Mouse (Mus musculus) lung, embryonic 14.5 days (tissue): Measurements from ENCODE around the gene Prss48. TPM values are rescaled to one million over a fixed set of nuclear protein-coding genes. Genes with fewer than 3 reads are reported as not detected.
A peak's percentile ranks its signal among the peaks of the same experiment; 100 is the strongest.

Experiments used
- ATAC-seq: fragments of 200-750 bp; cut with Nextera tagmentation; 2 replicates; pipeline ENCODE4 v1.8.0; 2017; ENCODE audit warnings: mild to moderate bottlenecking, moderate TSS enrichment, moderate library complexity; ENCODE audit not compliant: insufficient read depth
- DNase-seq: peaks from one replicate; pipeline ENCODE4 v3.0.0-alpha.2; 2015
- H3K27ac ChIP-seq: fragments of 300-500 bp; sonication (generic); 2 replicates; pipeline ENCODE4 v1.5.1; 2014; ENCODE audit warnings: low read depth, mild to moderate bottlenecking, moderate library complexity
- H3K27me3 ChIP-seq: fragments of 300-500 bp; sonication (generic); 2 replicates; pipeline ENCODE4 v1.6.1; 2014; ENCODE audit warnings: low read length, control low read depth; ENCODE audit not compliant: insufficient read depth
- H3K36me3 ChIP-seq: fragments of 300-500 bp; sonication (generic); 2 replicates; pipeline ENCODE4 v1.6.1; 2014; ENCODE audit warnings: control low read depth; ENCODE audit not compliant: insufficient read depth
- H3K4me1 ChIP-seq: fragments of 300-500 bp; sonication (generic); 2 replicates; pipeline ENCODE4 v1.6.1; 2014; ENCODE audit warnings: antibody characterized with exemption, control low read depth; ENCODE audit not compliant: insufficient read depth
- H3K4me2 ChIP-seq: fragments of 300-500 bp; sonication (generic); 2 replicates; pipeline ENCODE4 v1.6.1; 2014; ENCODE audit warnings: mild to moderate bottlenecking
- H3K4me3 ChIP-seq: fragments of 300-500 bp; sonication (generic); 2 replicates; pipeline ENCODE4 v1.5.1; 2014; ENCODE audit warnings: low read depth, low read length
- H3K9ac ChIP-seq: fragments of 300-500 bp; sonication (generic); 2 replicates; pipeline ENCODE4 v1.6.1; 2014
- H3K9me3 ChIP-seq: fragments of 300-500 bp; sonication (generic); 2 replicates; pipeline ENCODE4 v1.6.1; 2016; ENCODE audit warnings: low read depth, low read length, control low read depth
- CTCF ChIP-seq: IDR thresholded peaks from 2 replicates; pipeline ENCODE4 v1.5.1; 2016; ENCODE audit warnings: antibody characterized with exemption, low read depth
- WGBS: fragments of 180-500 bp; shearing (Covaris S2); extraction: QIAGEN DNeasy Blood & Tissue Kit; methylation state at CpG from one replicate; pipeline ENCODE4 v1.1.7; 2014; 5-methylcytosine and 5-hydroxymethylcytosine counted together
- polyA plus RNA-seq: library from polyadenylated mRNA; unstranded; fragments of >200 nt; fragmentation: Nextera tagmentation; extraction: Ambion mirVana; gene quantifications from 2 replicates; pipeline ENCODE4 v1.2.1, GENCODE M21; 2014

The Prss48 gene
- polyA plus RNA-seq, 1 experiment from 2014 or later = 0.46 TPM

GRCm38 (mm10) chr3:86004751-86005150, 2.5 kb upstream of the Prss48 start:
- no peak overlapping the region for H3K4me2 ChIP-seq
- ATAC-seq = no peak
- no peak for TF ChIP-seq CTCF
- WGBS = 91% methylated on average over 10 of the region's 10 CpGs
- no peaks in the 10 kb centered on the region for H3K4me1 ChIP-seq
- H3K27me3 ChIP-seq = no peaks in the 10 kb centered on the region
- H3K36me3 ChIP-seq = no peaks in the 10 kb centered on the region
- no peak overlapping the region for H3K4me3 ChIP-seq
- H3K9me3 ChIP-seq = no peaks in the 10 kb centered on the region
- no peak overlapping the region for H3K27ac ChIP-seq
- no peak for DNase-seq
- no peak overlapping the region for H3K9ac ChIP-seq

DNA sequence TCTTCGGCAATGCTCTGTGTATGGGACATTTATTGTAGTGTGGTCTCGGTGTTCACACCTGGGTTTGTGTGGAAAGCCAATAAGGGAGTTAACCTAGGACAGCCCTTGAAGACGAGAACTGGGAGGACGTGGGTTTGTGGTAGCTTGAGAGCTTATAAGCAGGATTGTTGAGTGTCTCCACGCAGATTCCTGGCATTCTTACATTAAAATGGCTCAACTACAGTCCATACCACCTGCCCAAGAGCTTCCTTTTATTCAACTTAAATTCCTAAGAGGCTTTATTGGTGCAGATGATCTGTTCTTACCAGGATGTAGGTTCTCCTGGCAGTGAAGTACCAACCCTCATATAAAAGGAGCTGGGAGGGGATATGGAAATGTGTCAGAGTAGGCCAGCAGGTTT, 649 bp upstream of the Prss48 start:
- Histone ChIP-seq H3K4me1 (no peaks in the 10 kb centered on the region), H3K4me3 (no peak overlapping the region), H3K9ac (no peak overlapping the region), H3K4me2 (no peak overlapping the region), H3K36me3 (no peaks in the 10 kb centered on the region), H3K27me3 (no peaks in the 10 kb centered on the region), H3K9me3 (no peaks in the 10 kb centered on the region), H3K27ac (0 out of 2 replicates have a peak overlapping the region, but pooled peaks have one; percentile 40)
- 60% methylated on average over 5 of the region's 5 CpGs for WGBS
- ATAC-seq = no peak
- DNase-seq = peak; percentile 15
- TF ChIP-seq CTCF = no peak

DNA sequence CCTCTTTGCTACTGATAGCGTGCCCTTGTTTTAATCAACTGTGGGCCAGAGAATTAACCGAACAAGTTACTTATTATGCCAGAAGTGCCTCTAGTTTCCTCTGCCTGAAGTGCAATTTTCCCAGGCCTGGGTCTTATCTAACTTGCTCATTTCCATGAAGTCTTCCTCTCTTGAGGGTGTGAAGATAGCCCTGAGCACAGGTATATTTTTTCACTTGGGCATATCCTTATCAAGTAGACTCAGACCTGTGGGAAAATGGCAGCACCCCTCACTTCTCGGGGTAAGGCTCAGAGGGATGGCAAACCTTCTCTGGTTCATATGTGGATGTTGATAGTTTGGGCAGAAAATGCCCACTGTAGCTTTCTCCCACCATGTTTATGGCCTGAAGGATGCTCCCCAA, 1.0 kb downstream of the Prss48 start:
- no peaks in the 10 kb centered on the region for H3K36me3 ChIP-seq
- H3K9ac ChIP-seq = no peak overlapping the region
- no peaks in the 10 kb centered on the region for H3K4me1 ChIP-seq
- no peak overlapping the region for H3K4me2 ChIP-seq
- no peaks in the 10 kb centered on the region for H3K27me3 ChIP-seq
- DNase-seq (no peak), ATAC-seq (no peak)
- 80% methylated on average over 3 of the region's 3 CpGs for WGBS
- H3K4me3 ChIP-seq = no peak overlapping the region
- TF ChIP-seq CTCF = no peak
- H3K27ac ChIP-seq = no peak overlapping the region
- H3K9me3 ChIP-seq = no peaks in the 10 kb centered on the region

- no peak overlapping the region for H3K27ac ChIP-seq
- WGBS = 76% methylated on average over 4 of the region's 4 CpGs
Measured at GRCm38 (mm10) chr3:85994645-85995044, 7.6 kb downstream of the Prss48 start.

DNA sequence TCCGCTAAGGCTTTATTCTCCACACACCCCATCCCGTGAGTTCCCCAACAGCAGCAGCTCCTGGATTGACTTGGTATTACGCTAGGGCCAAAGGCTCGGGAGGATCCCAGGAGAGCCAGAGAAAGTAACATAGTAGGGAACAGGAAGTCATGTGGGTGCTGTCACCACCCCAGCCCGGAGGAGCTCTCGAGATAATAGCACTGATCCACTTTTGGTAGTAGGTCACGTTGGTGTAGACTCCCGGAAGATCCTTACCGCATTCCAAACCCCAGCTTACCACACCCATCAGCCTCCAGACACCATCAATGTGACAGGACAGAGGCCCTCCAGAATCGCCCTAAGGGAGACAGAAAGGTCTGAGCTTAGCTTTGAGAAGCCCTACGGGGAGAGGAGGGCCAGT, 8.5 kb downstream of the Prss48 start:
- ATAC-seq (no peak), DNase-seq (no peak)
- Histone ChIP-seq H3K4me2 (no peak overlapping the region), H3K4me3 (no peak overlapping the region), H3K27me3 (no peaks in the 10 kb centered on the region), H3K36me3 (no peaks in the 10 kb centered on the region), H3K9ac (no peak overlapping the region), H3K4me1 (no peaks in the 10 kb centered on the region), H3K9me3 (no peaks in the 10 kb centered on the region), H3K27ac (no peak overlapping the region)
- WGBS = 66% methylated on average over 11 of the region's 11 CpGs
- no peak for TF ChIP-seq CTCF

More at GRCm38 (mm10) chr3:85994645-85995044, 7.6 kb downstream of the Prss48 start:
- H3K9me3 ChIP-seq = no peaks in the 10 kb centered on the region
- DNase-seq = no peak
- ATAC-seq = no peak
- no peak overlapping the region for H3K4me3 ChIP-seq
- no peak for TF ChIP-seq CTCF
- H3K4me1 ChIP-seq = no peaks in the 10 kb centered on the region
- no peaks in the 10 kb centered on the region for H3K27me3 ChIP-seq
- H3K4me2 ChIP-seq = no peak overlapping the region
- no peaks in the 10 kb centered on the region for H3K36me3 ChIP-seq
- H3K9ac ChIP-seq = no peak overlapping the region

GRCm38 (mm10) chr3:85991802-85992156, 10.5 kb downstream of the Prss48 start:
- Histone ChIP-seq H3K27me3 (no peaks in the 10 kb centered on the region), H3K4me1 (no peaks in the 10 kb centered on the region), H3K4me3 (no peak overlapping the region), H3K4me2 (no peak overlapping the region), H3K9me3 (no peaks in the 10 kb centered on the region), H3K27ac (no peak overlapping the region), H3K9ac (no peak overlapping the region), H3K36me3 (no peaks in the 10 kb centered on the region)
- no peak for DNase-seq
- no peak for ATAC-seq
- 52% methylated on average over 5 of the region's 5 CpGs for WGBS
- TF ChIP-seq CTCF = no peak

DNA sequence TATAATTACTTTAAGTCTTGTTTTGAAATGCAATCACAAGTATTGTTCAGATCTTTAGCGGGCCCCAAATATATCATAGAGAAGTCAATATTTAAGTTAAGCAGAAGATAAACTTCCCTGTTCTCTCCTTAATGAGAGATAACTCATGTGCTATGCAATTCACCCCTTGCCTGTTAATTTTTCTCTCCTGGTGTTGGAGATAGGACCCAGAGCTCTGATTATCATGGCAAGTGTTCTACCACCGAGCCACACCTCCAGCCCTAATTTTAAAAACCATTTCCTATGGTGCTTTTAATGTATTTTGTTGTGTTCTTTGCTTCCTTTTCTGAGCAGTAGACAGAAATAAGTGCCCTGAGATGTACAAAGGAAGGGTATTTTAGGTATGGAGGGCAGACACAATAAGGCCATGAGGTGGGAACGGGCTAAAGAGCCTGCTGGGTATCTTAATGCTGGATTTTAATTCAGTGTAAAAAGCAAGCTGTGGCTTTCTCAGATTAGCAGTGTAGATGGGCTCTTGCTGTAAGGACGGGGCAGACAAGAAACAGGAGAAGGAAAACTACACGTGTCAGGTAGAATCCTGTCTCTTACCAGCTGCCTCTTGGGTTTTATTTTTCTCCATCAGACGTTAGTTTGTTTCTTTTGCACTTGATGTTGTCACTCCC, 11.0 kb downstream of the Prss48 start:
- no peak for TF ChIP-seq CTCF
- Histone ChIP-seq H3K9ac (no peak overlapping the region), H3K27ac (no peak overlapping the region), H3K4me3 (no peak overlapping the region), H3K36me3 (no peaks in the 10 kb centered on the region), H3K4me1 (no peaks in the 10 kb centered on the region), H3K9me3 (no peaks in the 10 kb centered on the region), H3K27me3 (no peaks in the 10 kb centered on the region), H3K4me2 (no peak overlapping the region)
- 63% methylated on average over 6 of the region's 6 CpGs for WGBS
- ATAC-seq = no peak
- no peak for DNase-seq
